Mouse (Mus musculus) ES-E14 (cell line): ENCODE measurements around the gene Zrsr1. TPM values are rescaled to one million over a fixed set of nuclear protein-coding genes. Genes with fewer than 3 reads are reported as not detected.

Experiments used
- DNase-seq: peaks from one replicate; pipeline ENCODE4 v3.0.0-alpha.2; 2013; ENCODE audit warnings: low read depth, low spot score
- H3K27ac ChIP-seq: 2 replicates; pipeline ENCODE4 v1.5.1; 2012; ENCODE audit warnings: low read depth, mild to moderate bottlenecking, low read length, moderate library complexity, mixed read lengths; ENCODE audit not compliant: poor library complexity, insufficient read depth, severe bottlenecking
- H3K36me3 ChIP-seq: 2 replicates; pipeline ENCODE4 v1.6.1; 2012; ENCODE audit warnings: mild to moderate bottlenecking, low read length, moderate library complexity, mixed read lengths; ENCODE audit not compliant: control insufficient read depth, poor library complexity, insufficient read depth, severe bottlenecking
- H3K4me1 ChIP-seq, 2 experiments: fragments of 150-350 bp in 1 of 2; sonication (generic) in 1 of 2; 2 replicates each; pipeline ENCODE4 v1.6.1; 2012; ENCODE audit warnings: low read length in 2 of 2, mild to moderate bottlenecking in 1 of 2, mixed read lengths in 1 of 2; ENCODE audit not compliant: control insufficient read depth in 2 of 2, insufficient read depth in 2 of 2, poor library complexity in 1 of 2
- H3K4me3 ChIP-seq, 2 experiments: fragments of 150-350 bp in 1 of 2; sonication (generic) in 1 of 2; 2 replicates each; pipeline ENCODE4 v1.5.1; 2012; ENCODE audit warnings: low read length in 2 of 2, low read depth in 1 of 2, mild to moderate bottlenecking in 1 of 2, mixed read lengths in 1 of 2; ENCODE audit not compliant: insufficient read depth in 1 of 2, poor library complexity in 1 of 2, severe bottlenecking in 1 of 2
- H3K9ac ChIP-seq: 2 replicates; pipeline ENCODE4 v1.6.1; 2012; ENCODE audit warnings: low read depth, mild to moderate bottlenecking, low read length, mixed read lengths; ENCODE audit not compliant: poor library complexity, insufficient read depth, severe bottlenecking
- H3K9me3 ChIP-seq: fragments of 150-350 bp; sonication (generic); 2 replicates; pipeline ENCODE4 v1.6.1; 2012; ENCODE audit warnings: low read depth, mild to moderate bottlenecking, low read length; ENCODE audit not compliant: control insufficient read depth, insufficient read depth
- CHD2 ChIP-seq: IDR thresholded peaks from 2 replicates; pipeline ENCODE4 v1.6.1; 2014; ENCODE audit warnings: mild to moderate bottlenecking, low read depth, low read length, inconsistent platforms
- HCFC1 ChIP-seq: IDR thresholded peaks from 2 replicates; pipeline ENCODE4 v1.6.1; 2012; ENCODE audit warnings: low read length, inconsistent platforms, borderline replicate concordance; ENCODE audit not compliant: insufficient read depth
- MAFK ChIP-seq: IDR thresholded peaks from 2 replicates; pipeline ENCODE4 v1.6.1; 2014; ENCODE audit warnings: mild to moderate bottlenecking, low read depth, low read length, inconsistent platforms; ENCODE audit not compliant: insufficient read depth
- ZC3H11A ChIP-seq: IDR thresholded peaks from 2 replicates; pipeline ENCODE4 v1.6.1; 2012; ENCODE audit warnings: low read depth, mild to moderate bottlenecking, inconsistent platforms, low read length, borderline replicate concordance
- ZNF384 ChIP-seq: IDR thresholded peaks from 2 replicates; pipeline ENCODE4 v1.6.1; 2012; ENCODE audit warnings: low read depth, low read length, inconsistent platforms
- in situ Hi-C, 2 experiments: fragments of 600-800 bp; cut with MboI; formaldehyde crosslinking; loops; one replicate each; pipeline ENCODE4 v1.15.1; 2025; ENCODE audit warnings: low sequenced_read_pairs in 2 of 2, inconsistent platforms in 1 of 2; ENCODE audit not compliant: unreplicated experiment in 2 of 2
- total RNA-seq: library from RNA; depleted of rRNA; stranded (reverse); fragments of 300-350 nt; gene quantifications from 2 replicates; pipeline ENCODE4 v1.2.3, GENCODE M21; 2012

The Zrsr1 gene
- total RNA-seq, 1 experiment: 18.0 TPM

DNA sequence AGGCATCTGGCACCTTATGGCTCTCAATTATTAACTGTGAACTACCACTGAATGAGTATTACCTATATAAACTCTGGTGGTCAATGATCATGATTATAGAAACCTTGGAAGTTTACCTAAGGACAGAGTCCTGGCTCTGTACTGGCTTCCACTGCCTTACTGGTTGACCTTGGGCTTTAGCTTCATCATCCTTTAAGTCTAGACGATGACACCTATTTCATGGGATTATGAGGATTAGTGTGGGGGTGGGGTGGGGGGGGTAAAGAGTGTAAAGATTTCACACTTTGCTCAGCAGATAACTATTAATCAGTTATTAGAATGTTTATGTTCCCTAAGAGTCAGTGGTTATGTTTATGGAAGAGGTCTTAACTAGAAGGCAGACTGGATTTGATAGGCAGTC lies 18.0 kb downstream of the Zrsr1 start:
- Histone ChIP-seq H3K9me3 (no peaks in the 10 kb centered on the region), H3K9ac (no peak overlapping the region; the same call in 1 of the 2 replicates), H3K4me1 (0 out of 4 replicates have a peak, but pooled peaks cover 0 to 2% of the 10 kb centered on the region in 2 experiments), H3K4me3 (peak overlapping the region; percentile 73 to 90), H3K36me3 (peaks cover 12% of the 10 kb centered on the region), H3K27ac (no peak overlapping the region)
- no peak for TF ChIP-seq ZNF384
- no peak for TF ChIP-seq CHD2
- no peak for TF ChIP-seq HCFC1
- TF ChIP-seq MAFK: no peak
- TF ChIP-seq ZC3H11A: no peak
- in situ Hi-C loops: no loop called here
- no peak for DNase-seq

GRCm38 (mm10) chr11:22990393-22991126 lies 18.8 kb downstream of the Zrsr1 start, which contains the start of gene Cct4:
Gene Cct4, plus strand, starts transcription at chr11:22990519.
- in situ Hi-C loops: no loop called here
- Histone ChIP-seq H3K9ac (peak within 1 kb of the TSS; percentile 87), H3K36me3 (peaks cover 20% of the 10 kb centered on the region), H3K9me3 (no peaks in the 10 kb centered on the region), H3K27ac (peak within 1 kb of the TSS; percentile 89), H3K4me1 (0 out of 4 replicates have a peak, but pooled peaks cover 0 to 2% of the 10 kb centered on the region in 2 experiments), H3K4me3 (peak within 1 kb of the TSS; percentile 73 to 90)
- no peak for DNase-seq
- TF ChIP-seq ZC3H11A (no peak), ZNF384 (no peak), MAFK (no peak), CHD2 (no peak), HCFC1 (peak; percentile 82)

- Histone ChIP-seq H3K9ac (peak overlapping the region; percentile 87), H3K36me3 (peaks cover 22% of the 10 kb centered on the region), H3K4me1 (0 out of 4 replicates have a peak, but pooled peaks cover 0 to 2% of the 10 kb centered on the region in 2 experiments), H3K27ac (no peak overlapping the region), H3K4me3 (peak overlapping the region; percentile 73 to 90), H3K9me3 (no peaks in the 10 kb centered on the region)
- no peak for DNase-seq
- TF ChIP-seq HCFC1: no peak
- TF ChIP-seq ZC3H11A: no peak
- no peak for TF ChIP-seq MAFK
- TF ChIP-seq ZNF384: no peak
- no peak for TF ChIP-seq CHD2
- in situ Hi-C loops: no loop called here
These were observed 19.5 kb downstream of the Zrsr1 start for GRCm38 (mm10) chr11:22991218-22991835.

DNA sequence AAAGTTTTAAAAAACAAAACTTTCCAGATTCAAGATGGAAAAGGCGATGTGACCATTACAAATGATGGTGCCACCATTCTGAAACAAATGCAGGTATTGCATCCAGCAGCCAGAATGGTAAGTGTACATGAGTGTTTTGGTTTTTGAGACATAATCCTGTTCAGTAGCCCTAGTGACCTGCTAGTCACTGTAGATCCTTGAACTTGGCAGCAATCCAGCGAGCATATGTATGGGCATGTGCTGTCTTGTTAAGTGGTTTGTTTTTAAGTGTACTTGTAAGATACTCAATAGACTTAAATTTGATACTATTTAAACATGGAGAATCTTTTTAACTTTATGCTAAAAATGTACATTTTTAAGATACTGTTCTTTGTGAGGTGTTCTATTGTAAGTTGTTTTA lies 22.5 kb downstream of the Zrsr1 start:
- TF ChIP-seq MAFK (no peak), ZNF384 (no peak), HCFC1 (no peak), ZC3H11A (no peak), CHD2 (no peak)
- Histone ChIP-seq H3K27ac (no peak overlapping the region), H3K4me3 (no peak overlapping the region), H3K9ac (no peak overlapping the region), H3K9me3 (no peaks in the 10 kb centered on the region), H3K4me1 (0 out of 4 replicates have a peak, but pooled peaks cover 0 to 2% of the 10 kb centered on the region in 2 experiments), H3K36me3 (peaks cover 30% of the 10 kb centered on the region)
- in situ Hi-C loops: no loop called here
- no peak for DNase-seq
